Mouse (Mus musculus) limb, embryonic 11.5 days (tissue): Measurements from ENCODE around the gene Six5. TPM values are rescaled to one million over a fixed set of nuclear protein-coding genes. Genes with fewer than 3 reads are reported as not detected.
A peak's percentile ranks its signal among the peaks of the same experiment; 100 is the strongest.
"Not testable (repeated sequence)": the region's sequence is repeated elsewhere in the genome, so short reads cannot be mapped to it uniquely, and the experiment has no call there.

Source experiments
- ATAC-seq: fragments of 200-750 bp; cut with Nextera tagmentation; 2 replicates; pipeline ENCODE4 v1.8.0; 2017; ENCODE audit warnings: low read depth; ENCODE audit not compliant: insufficient number of reproducible peaks, low FRiP score, low TSS enrichment
- DNase-seq: peaks from one replicate; pipeline ENCODE4 v3.0.0-alpha.2; 2015; ENCODE audit warnings: low spot score
- H3K27ac ChIP-seq: fragments of 300-500 bp; sonication (generic); replicated peaks from 2 replicates; pipeline ENCODE4 v1.5.1; 2014; ENCODE audit warnings: low read depth, mild to moderate bottlenecking, low read length
- H3K27me3 ChIP-seq: fragments of 300-500 bp; sonication (generic); 2 replicates; pipeline ENCODE4 v1.6.1; 2014; ENCODE audit warnings: mild to moderate bottlenecking, low read length, mixed read lengths; ENCODE audit not compliant: control insufficient read depth, insufficient read depth
- H3K36me3 ChIP-seq: fragments of 300-500 bp; sonication (generic); 2 replicates; pipeline ENCODE4 v1.6.1; 2014; ENCODE audit warnings: mild to moderate bottlenecking, low read length, moderate library complexity, mixed read lengths; ENCODE audit not compliant: control insufficient read depth, insufficient read depth
- H3K4me1 ChIP-seq: fragments of 300-500 bp; sonication (generic); 2 replicates; pipeline ENCODE4 v1.6.1; 2014; ENCODE audit warnings: low read length, mixed read lengths; ENCODE audit not compliant: control insufficient read depth, insufficient read depth
- H3K4me2 ChIP-seq: fragments of 300-500 bp; sonication (generic); 2 replicates; pipeline ENCODE4 v1.6.1; 2014; ENCODE audit warnings: low read depth, mild to moderate bottlenecking, moderate library complexity; ENCODE audit not compliant: severe bottlenecking
- H3K4me3 ChIP-seq: fragments of 300-500 bp; sonication (generic); 2 replicates; pipeline ENCODE4 v1.5.1; 2014; ENCODE audit warnings: low read depth, low read length
- H3K9ac ChIP-seq: fragments of 300-500 bp; sonication (generic); 2 replicates; pipeline ENCODE4 v1.6.1; 2014; ENCODE audit warnings: mild to moderate bottlenecking, low read length
- H3K9me3 ChIP-seq: fragments of 300-500 bp; sonication (generic); 2 replicates; pipeline ENCODE4 v1.6.1; 2016; ENCODE audit warnings: low read length; ENCODE audit not compliant: control insufficient read depth
- WGBS: fragments of 180-500 bp; shearing (Covaris S2); extraction: QIAGEN DNeasy Blood & Tissue Kit; methylation state at CpG from one replicate; pipeline ENCODE4 v1.1.7; 2014; 5-methylcytosine and 5-hydroxymethylcytosine counted together
- polyA plus RNA-seq: library from polyadenylated mRNA; unstranded; fragments of >200 nt; fragmentation: Nextera tagmentation; extraction: Ambion mirVana; gene quantifications from 2 replicates; pipeline ENCODE4 v1.2.1, GENCODE M21; 2014

The Six5 gene
- polyA plus RNA-seq, 1 experiment from 2014 or later: 8.9 TPM

DNA sequence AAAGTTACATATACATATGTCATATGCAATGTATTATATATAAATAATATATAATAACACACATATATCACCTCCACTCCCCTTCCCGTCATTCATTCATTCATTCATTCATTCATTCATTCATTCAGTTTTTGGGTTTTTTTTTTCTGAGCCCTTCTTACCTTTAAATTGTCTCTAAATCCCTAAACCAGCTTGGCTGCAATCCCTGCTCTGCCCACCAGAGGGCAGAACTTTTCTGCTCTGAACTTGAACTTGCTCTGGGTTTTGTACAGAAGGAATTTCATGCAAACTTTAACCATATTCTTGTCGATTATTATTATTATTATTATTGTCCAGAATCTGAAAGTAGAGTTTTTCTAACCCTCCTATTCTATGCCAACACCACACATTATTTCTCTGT, 25.7 kb upstream of the Six5 start:
- no peak overlapping the region for H3K9ac ChIP-seq
- no peaks in the 10 kb centered on the region for H3K4me1 ChIP-seq
- H3K9me3 ChIP-seq: peaks cover 5% of the 10 kb centered on the region
- peaks cover 36% of the 10 kb centered on the region for H3K27me3 ChIP-seq
- H3K4me3 ChIP-seq: no peak overlapping the region
- no peak overlapping the region for H3K4me2 ChIP-seq
- 11% methylated on average over 2 of the region's 2 CpGs for WGBS
- H3K27ac ChIP-seq: no peak overlapping the region
- ATAC-seq: no peak
- peak; percentile 88 for DNase-seq
- H3K36me3 ChIP-seq: no peaks in the 10 kb centered on the region

DNA sequence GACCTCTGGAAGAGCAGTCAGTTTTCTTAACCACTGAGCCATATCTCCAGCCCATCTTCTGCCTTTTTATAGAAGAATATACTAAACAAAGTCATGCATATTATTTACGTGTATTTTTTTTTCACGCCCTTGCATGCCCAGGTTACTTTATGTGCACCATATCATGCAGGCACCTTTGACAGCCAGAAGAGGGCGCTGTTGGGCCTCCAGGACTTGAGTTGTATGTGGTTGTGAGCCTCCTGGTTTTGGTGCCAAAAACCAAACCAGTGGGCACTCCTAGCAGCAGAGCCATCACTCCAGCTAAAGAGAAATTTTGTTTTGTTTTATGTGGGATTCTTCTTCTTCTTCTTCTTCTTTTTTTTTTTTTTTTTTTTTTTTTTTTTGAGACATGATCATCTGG, 24.9 kb upstream of the Six5 start:
- Histone ChIP-seq H3K9me3 (peaks cover 5% of the 10 kb centered on the region), H3K9ac (no peak overlapping the region), H3K4me2 (no peak overlapping the region), H3K27ac (no peak overlapping the region), H3K4me1 (no peaks in the 10 kb centered on the region), H3K36me3 (no peaks in the 10 kb centered on the region), H3K4me3 (no peak overlapping the region), H3K27me3 (peaks cover 31% of the 10 kb centered on the region)
- DNase-seq (no peak), ATAC-seq (no peak)
- WGBS: 46% methylated on average over 3 of the region's 3 CpGs

DNA sequence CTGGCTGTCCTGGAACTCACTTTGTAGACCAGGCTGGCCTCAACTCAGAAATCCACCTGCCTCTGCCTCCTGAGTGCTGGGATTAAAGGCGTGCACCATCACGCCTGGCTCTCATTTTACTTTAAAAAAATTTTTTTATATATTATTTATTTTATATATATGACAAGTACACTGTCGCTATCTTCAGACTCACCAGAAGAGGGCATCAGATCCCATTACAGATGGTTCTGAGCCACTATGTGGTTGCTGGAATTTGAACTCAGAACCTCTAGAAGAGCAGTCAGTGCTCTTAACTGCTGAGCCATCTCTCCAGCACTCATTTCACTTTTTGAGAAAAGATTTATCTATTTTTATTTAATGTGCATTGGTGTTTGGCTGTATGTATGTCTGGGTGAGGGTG, 23.4 kb upstream of the Six5 start:
- not testable (repeated sequence) for H3K9ac ChIP-seq, H3K36me3 ChIP-seq, H3K4me2 ChIP-seq, H3K4me1 ChIP-seq, ATAC-seq, DNase-seq, H3K4me3 ChIP-seq, H3K27ac ChIP-seq, H3K9me3 ChIP-seq
- H3K27me3 ChIP-seq: peaks cover 15% of the 10 kb centered on the region
- WGBS: 53% methylated on average over 3 of the region's 3 CpGs

DNA sequence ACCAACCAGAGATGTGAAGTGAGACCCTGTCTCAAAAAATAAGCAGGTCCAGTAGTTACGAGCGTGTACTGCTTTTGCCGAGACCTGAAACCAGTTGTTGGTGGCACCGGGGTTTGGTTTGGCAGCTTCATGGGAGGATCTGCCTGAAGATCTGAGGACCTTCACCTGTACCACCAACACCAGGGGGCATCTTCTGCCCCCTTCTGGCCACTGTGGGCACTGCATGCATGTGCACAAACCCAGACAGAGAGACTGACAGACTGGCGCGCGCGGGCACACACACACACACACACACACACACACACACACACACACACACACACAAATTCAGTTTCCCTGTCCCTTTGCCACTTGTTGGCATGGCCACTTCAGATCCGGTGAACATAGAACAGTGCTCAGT, 20.9 kb upstream of the Six5 start:
- 81% methylated on average over 9 of the region's 9 CpGs for WGBS
- ATAC-seq: no peak

DNA sequence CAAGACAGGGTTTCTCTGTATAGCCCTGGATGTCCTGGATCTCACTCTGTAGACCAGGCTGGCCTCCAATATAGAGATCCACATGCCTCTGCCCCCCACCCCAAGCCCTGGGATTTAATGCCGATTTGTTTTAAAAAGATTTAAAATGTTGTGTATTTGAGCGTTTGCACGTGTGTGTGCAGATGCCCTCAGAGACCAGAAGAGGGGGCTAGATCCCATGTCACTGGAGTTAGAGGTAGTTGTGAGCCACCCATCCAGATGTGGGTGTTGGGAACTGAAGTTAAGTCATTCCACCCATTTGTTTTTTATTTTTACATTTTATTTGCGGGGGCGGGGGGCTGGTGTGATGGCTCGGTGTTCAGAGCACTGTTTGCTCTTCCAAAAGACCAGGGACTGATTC, 19.9 kb upstream of the Six5 start:
- no peaks in the 10 kb centered on the region for H3K9me3 ChIP-seq
- no peak for DNase-seq
- H3K4me2 ChIP-seq: no peak overlapping the region
- peaks cover 13% of the 10 kb centered on the region for H3K4me1 ChIP-seq
- H3K9ac ChIP-seq: no peak overlapping the region
- 92% methylated on average over 6 of the region's 6 CpGs for WGBS
- H3K36me3 ChIP-seq: peaks cover 8% of the 10 kb centered on the region
- H3K27me3 ChIP-seq: no peaks in the 10 kb centered on the region
- H3K4me3 ChIP-seq: no peak overlapping the region
- no peak overlapping the region for H3K27ac ChIP-seq
- ATAC-seq: no peak

More for the DNA sequence above, 20.9 kb upstream of the Six5 start:
- Histone ChIP-seq H3K4me2 (no peak overlapping the region), H3K9ac (no peak overlapping the region), H3K4me3 (no peak overlapping the region), H3K36me3 (peaks cover 5% of the 10 kb centered on the region; the same call in 1 of the 2 replicates), H3K9me3 (no peaks in the 10 kb centered on the region), H3K4me1 (peaks cover 13% of the 10 kb centered on the region), H3K27ac (no peak overlapping the region), H3K27me3 (no peaks in the 10 kb centered on the region)
- DNase-seq: no peak

DNA sequence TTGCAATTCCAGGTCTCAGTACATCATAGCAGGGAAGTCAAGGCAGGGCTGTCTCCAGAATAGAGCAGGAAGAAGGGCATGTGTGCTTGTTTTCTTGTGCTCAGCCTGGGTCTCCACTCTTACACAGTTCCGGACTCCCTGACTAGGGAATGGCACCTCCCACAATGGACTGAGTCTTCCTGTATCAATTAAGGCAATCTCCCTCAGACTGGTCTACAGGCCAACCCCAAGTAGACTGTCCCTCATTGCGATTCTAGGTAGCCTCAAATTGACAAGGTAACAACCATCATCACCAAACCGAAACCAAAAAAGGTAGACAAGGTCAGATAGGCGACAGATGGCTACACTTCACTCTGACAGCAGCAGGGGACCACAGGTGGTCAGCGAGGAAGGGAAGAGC, 19.2 kb upstream of the Six5 start:
- H3K4me1 ChIP-seq: peaks cover 13% of the 10 kb centered on the region
- H3K27me3 ChIP-seq: no peaks in the 10 kb centered on the region
- H3K27ac ChIP-seq: no peak overlapping the region
- H3K36me3 ChIP-seq: peaks cover 14% of the 10 kb centered on the region
- no peak overlapping the region for H3K9ac ChIP-seq
- DNase-seq (no peak), ATAC-seq (no peak; the same call in 1 of the 2 replicates)
- H3K4me3 ChIP-seq: peak overlapping the region; percentile 85; the same call in 1 of the 2 replicates
- H3K4me2 ChIP-seq: peak overlapping the region; percentile 35
- WGBS: 67% methylated on average over 5 of the region's 5 CpGs
- no peaks in the 10 kb centered on the region for H3K9me3 ChIP-seq

DNA sequence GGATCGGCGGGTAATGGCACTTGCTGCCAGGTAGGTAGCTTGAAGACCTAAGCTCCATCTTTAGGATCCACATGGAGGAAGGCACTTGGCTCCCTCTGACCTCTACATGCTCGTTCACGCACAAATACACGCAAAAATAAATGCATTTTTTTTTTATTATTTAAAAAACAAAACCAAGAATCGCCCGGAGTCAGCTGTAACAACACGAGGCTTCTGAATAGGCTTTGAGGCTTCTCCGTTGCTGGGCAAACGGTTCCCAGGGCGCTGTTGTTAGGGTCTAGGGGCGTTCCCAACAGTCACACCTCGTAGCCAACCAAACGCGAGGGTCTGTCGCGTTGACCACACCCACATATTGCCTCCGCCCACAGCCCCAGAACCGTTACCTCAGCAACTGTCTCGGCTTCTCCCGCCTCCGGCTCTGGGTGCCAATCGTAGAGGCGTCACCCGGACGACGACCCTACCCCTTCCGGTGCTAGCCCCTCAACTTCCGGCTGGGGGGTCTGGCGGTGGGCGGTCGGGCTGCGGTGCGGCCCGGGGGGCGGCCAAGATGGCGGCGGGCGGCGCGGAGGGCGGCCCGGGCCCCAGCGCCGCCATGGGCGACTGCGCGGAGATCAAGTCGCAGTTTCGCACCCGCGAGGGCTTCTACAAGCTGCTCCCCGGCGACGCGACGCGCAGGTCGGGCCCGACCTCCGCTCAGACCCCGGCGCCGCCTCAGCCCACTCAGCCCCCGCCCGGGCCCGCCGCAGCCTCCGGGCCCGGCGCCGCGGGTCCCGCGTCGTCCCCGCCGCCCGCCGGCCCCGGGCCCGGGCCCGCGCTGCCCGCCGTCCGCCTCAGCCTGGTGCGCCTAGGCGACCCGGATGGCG, 18.4 kb upstream of the Six5 start, which contains the start of gene Dmwd:
Gene Dmwd, plus strand, starts transcription at position 505 of the 863 bp plus-strand sequence.
- Histone ChIP-seq H3K9ac (peak within 1 kb of the TSS; percentile 97), H3K27ac (peak within 1 kb of the TSS; percentile 52; the same call in 1 of the 2 replicates), H3K27me3 (no peaks in the 10 kb centered on the region), H3K4me2 (peak within 1 kb of the TSS; percentile 96), H3K36me3 (peaks cover 20% of the 10 kb centered on the region), H3K4me3 (peak within 1 kb of the TSS; percentile 85), H3K4me1 (peaks cover 13% of the 10 kb centered on the region), H3K9me3 (no peaks in the 10 kb centered on the region)
- ATAC-seq: peak; percentile 99
- peak; percentile 99 for DNase-seq
- 2% methylated on average over 58 of the region's 91 CpGs for WGBS

DNA sequence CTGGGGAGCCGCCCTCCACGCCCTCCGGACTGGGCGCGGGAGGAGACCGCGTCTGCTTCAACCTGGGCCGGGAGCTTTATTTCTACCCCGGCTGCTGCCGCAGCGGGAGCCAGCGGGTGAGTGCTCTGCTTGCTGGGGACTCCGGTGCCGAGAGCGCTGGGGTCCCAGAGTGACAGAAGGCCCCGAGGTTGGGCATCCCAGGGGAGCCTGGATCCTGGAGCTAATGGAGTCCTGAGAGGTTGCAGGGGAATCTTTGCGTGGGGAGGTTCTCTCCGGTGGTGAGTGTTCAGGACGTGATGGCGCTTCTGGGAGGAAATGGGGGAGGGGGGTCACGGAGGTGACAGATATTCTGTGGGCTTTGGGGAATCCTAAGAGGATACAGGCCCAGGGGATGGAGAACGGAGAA, 17.8 kb upstream of the Six5 start:
- peak overlapping the region; percentile 52; the same call in 1 of the 2 replicates for H3K27ac ChIP-seq
- H3K9ac ChIP-seq: peak overlapping the region; percentile 97
- H3K9me3 ChIP-seq: no peaks in the 10 kb centered on the region
- ATAC-seq (peak; percentile 8; the same call in 1 of the 2 replicates), DNase-seq (no peak)
- WGBS: under 1% methylated on average over 22 of the region's 22 CpGs
- peak overlapping the region; percentile 96 for H3K4me2 ChIP-seq
- peaks cover 26% of the 10 kb centered on the region for H3K36me3 ChIP-seq
- peaks cover 13% of the 10 kb centered on the region for H3K4me1 ChIP-seq
- H3K4me3 ChIP-seq: peak overlapping the region; percentile 85
- H3K27me3 ChIP-seq: no peaks in the 10 kb centered on the region
